Mouse (Mus musculus): ENCODE data around the gene Gm5485. TPM values are rescaled to one million over a fixed set of nuclear protein-coding genes. Genes with fewer than 3 reads are reported as not detected.

The Gm5485 gene
- polyA plus RNA-seq, 1 experiment from 2014 or later = not detected

GRCm38 (mm10) chr16:48409580-48409979 is 2.6 kb downstream of the Gm5485 start:
- Histone ChIP-seq H3K36me3 (no peaks in the 10 kb centered on the region), H3K4me3 (no peak overlapping the region), H3K4me2 (no peak overlapping the region), H3K4me1 (no peaks in the 10 kb centered on the region), H3K27ac (no peak overlapping the region), H3K9ac (no peak overlapping the region), H3K9me3 (replicated peaks) (no peaks in the 10 kb centered on the region), H3K27me3 (replicated peaks) (no peaks in the 10 kb centered on the region)
- no peak for ATAC-seq
- WGBS (ENCODE audit: insufficient replicate concordance) = 55% methylated on average over 7 of the region's 7 CpGs

GRCm38 (mm10) chr16:48405674-48406403 is 6.4 kb downstream of the Gm5485 start:
- no peak for ATAC-seq
- WGBS (ENCODE audit: insufficient replicate concordance) = 64% methylated on average over 10 of the region's 10 CpGs

GRCm38 (mm10) chr16:48404009-48404408 is 8.2 kb downstream of the Gm5485 start:
- Histone ChIP-seq H3K9ac (no peak overlapping the region), H3K27ac (no peak overlapping the region), H3K9me3 (replicated peaks) (no peaks in the 10 kb centered on the region), H3K4me2 (no peak overlapping the region), H3K4me1 (no peaks in the 10 kb centered on the region), H3K4me3 (no peak overlapping the region), H3K36me3 (no peaks in the 10 kb centered on the region), H3K27me3 (replicated peaks) (no peaks in the 10 kb centered on the region)
- no peak for ATAC-seq

More at GRCm38 (mm10) chr16:48405674-48406403, 6.4 kb downstream of the Gm5485 start:
- Histone ChIP-seq H3K9me3 (replicated peaks) (no peaks in the 10 kb centered on the region), H3K27me3 (replicated peaks) (no peaks in the 10 kb centered on the region), H3K4me1 (no peaks in the 10 kb centered on the region), H3K9ac (no peak overlapping the region), H3K4me2 (no peak overlapping the region), H3K36me3 (no peaks in the 10 kb centered on the region), H3K4me3 (no peak overlapping the region), H3K27ac (no peak overlapping the region)

GRCm38 (mm10) chr16:48403423-48403822 is 8.8 kb downstream of the Gm5485 start:
- H3K4me1 ChIP-seq = no peaks in the 10 kb centered on the region
- no peaks in the 10 kb centered on the region for H3K9me3 ChIP-seq (replicated peaks)
- H3K4me2 ChIP-seq = no peak overlapping the region
- H3K27ac ChIP-seq = no peak overlapping the region
- H3K9ac ChIP-seq = no peak overlapping the region
- H3K27me3 ChIP-seq (replicated peaks) = no peaks in the 10 kb centered on the region
- 33% methylated on average over 3 of the region's 3 CpGs for WGBS (ENCODE audit: insufficient replicate concordance)
- ATAC-seq = no peak
- no peak overlapping the region for H3K4me3 ChIP-seq
- H3K36me3 ChIP-seq = no peaks in the 10 kb centered on the region

GRCm38 (mm10) chr16:48402963-48403362 is 9.3 kb downstream of the Gm5485 start:
- Histone ChIP-seq H3K27ac (no peak overlapping the region), H3K4me3 (no peak overlapping the region), H3K27me3 (replicated peaks) (no peaks in the 10 kb centered on the region), H3K4me1 (no peaks in the 10 kb centered on the region), H3K9ac (no peak overlapping the region), H3K4me2 (no peak overlapping the region), H3K9me3 (replicated peaks) (no peaks in the 10 kb centered on the region), H3K36me3 (no peaks in the 10 kb centered on the region)
- WGBS (ENCODE audit: insufficient replicate concordance) = 59% methylated on average over 4 of the region's 4 CpGs
- no peak for ATAC-seq

GRCm38 (mm10) chr16:48395278-48395677 is 16.9 kb downstream of the Gm5485 start:
- no peak for ATAC-seq
- 68% methylated on average over 2 of the region's 2 CpGs for WGBS (ENCODE audit: insufficient replicate concordance)
- Histone ChIP-seq H3K4me3 (no peak overlapping the region), H3K4me2 (no peak overlapping the region), H3K27me3 (replicated peaks) (no peaks in the 10 kb centered on the region), H3K9me3 (replicated peaks) (no peaks in the 10 kb centered on the region), H3K36me3 (no peaks in the 10 kb centered on the region), H3K9ac (no peak overlapping the region), H3K4me1 (no peaks in the 10 kb centered on the region), H3K27ac (no peak overlapping the region)

GRCm38 (mm10) chr16:48386982-48387381 is 25.2 kb downstream of the Gm5485 start:
- Histone ChIP-seq H3K27ac (no peak overlapping the region), H3K27me3 (replicated peaks) (no peaks in the 10 kb centered on the region), H3K9me3 (replicated peaks) (no peaks in the 10 kb centered on the region), H3K36me3 (no peaks in the 10 kb centered on the region), H3K9ac (no peak overlapping the region), H3K4me1 (no peaks in the 10 kb centered on the region), H3K4me3 (no peak overlapping the region), H3K4me2 (no peak overlapping the region)
- ATAC-seq = no peak
- whole genome bisulfite sequencing (ENCODE audit: insufficient replicate concordance) = 72% methylated on average over 2 of the region's 2 CpGs

- 73% methylated on average over 3 of the region's 3 CpGs for WGBS (ENCODE audit: insufficient replicate concordance)
- H3K4me3 ChIP-seq = no peak overlapping the region
- H3K36me3 ChIP-seq = no peaks in the 10 kb centered on the region
- ATAC-seq = no peak
- H3K4me2 ChIP-seq = no peak overlapping the region
- no peaks in the 10 kb centered on the region for H3K27me3 ChIP-seq (replicated peaks)
- H3K4me1 ChIP-seq = no peaks in the 10 kb centered on the region
- H3K9me3 ChIP-seq (replicated peaks) = no peaks in the 10 kb centered on the region
- H3K9ac ChIP-seq = no peak overlapping the region
- H3K27ac ChIP-seq = no peak overlapping the region
Measured at GRCm38 (mm10) chr16:48383582-48384257, 28.5 kb downstream of the Gm5485 start.

- Histone ChIP-seq H3K4me2 (no peak overlapping the region), H3K27me3 (replicated peaks) (no peaks in the 10 kb centered on the region), H3K4me3 (no peak overlapping the region), H3K9ac (no peak overlapping the region), H3K27ac (no peak overlapping the region), H3K9me3 (replicated peaks) (no peaks in the 10 kb centered on the region), H3K36me3 (no peaks in the 10 kb centered on the region), H3K4me1 (no peaks in the 10 kb centered on the region)
- no peak for ATAC-seq
- 76% methylated on average over 7 of the region's 7 CpGs for WGBS (ENCODE audit: insufficient replicate concordance)
Measured at GRCm38 (mm10) chr16:48373711-48374485, 38.3 kb downstream of the Gm5485 start.

- Histone ChIP-seq H3K36me3 (no peaks in the 10 kb centered on the region), H3K4me2 (no peak overlapping the region), H3K4me3 (no peak overlapping the region), H3K9ac (no peak overlapping the region), H3K27me3 (replicated peaks) (no peaks in the 10 kb centered on the region), H3K4me1 (no peaks in the 10 kb centered on the region), H3K27ac (no peak overlapping the region), H3K9me3 (replicated peaks) (no peaks in the 10 kb centered on the region)
- ATAC-seq = no peak
- 54% methylated on average over 6 of the region's 6 CpGs for WGBS (ENCODE audit: insufficient replicate concordance)
Measured at GRCm38 (mm10) chr16:48372461-48372860, 39.8 kb downstream of the Gm5485 start.

- no peak for ATAC-seq
- 85% methylated on average over 2 of the region's 2 CpGs for WGBS (ENCODE audit: insufficient replicate concordance)
Measured at GRCm38 (mm10) chr16:48368096-48368495, 44.1 kb downstream of the Gm5485 start.

GRCm38 (mm10) chr16:48366801-48367200 is 45.4 kb downstream of the Gm5485 start:
- H3K4me3 ChIP-seq = no peak overlapping the region
- no peak overlapping the region for H3K4me2 ChIP-seq
- H3K4me1 ChIP-seq = no peaks in the 10 kb centered on the region
- no peaks in the 10 kb centered on the region for H3K36me3 ChIP-seq
- H3K27ac ChIP-seq = no peak overlapping the region
- WGBS (ENCODE audit: insufficient replicate concordance) = 67% methylated on average over 5 of the region's 5 CpGs
- no peak overlapping the region for H3K9ac ChIP-seq
- ATAC-seq = no peak
- no peaks in the 10 kb centered on the region for H3K9me3 ChIP-seq (replicated peaks)
- no peaks in the 10 kb centered on the region for H3K27me3 ChIP-seq (replicated peaks)

More at GRCm38 (mm10) chr16:48368096-48368495, 44.1 kb downstream of the Gm5485 start:
- Histone ChIP-seq H3K9ac (no peak overlapping the region), H3K9me3 (replicated peaks) (no peaks in the 10 kb centered on the region), H3K27ac (no peak overlapping the region), H3K4me2 (no peak overlapping the region), H3K4me3 (no peak overlapping the region), H3K36me3 (no peaks in the 10 kb centered on the region), H3K27me3 (replicated peaks) (no peaks in the 10 kb centered on the region), H3K4me1 (no peaks in the 10 kb centered on the region)
